Mouse (Mus musculus): ENCODE data around the gene Ly6g6e. TPM values are rescaled to one million over a fixed set of nuclear protein-coding genes. Genes with fewer than 3 reads are reported as not detected.
A peak's percentile ranks its signal among the peaks of the same experiment; 100 is the strongest.

The Ly6g6e gene
- 0.08 and 0.32 TPM in 2 replicates for polyA plus RNA-seq (2012; rRNA removed)
- not detected in 2 replicates for polyA plus RNA-seq (2014; fragmentation: Nextera tagmentation; extraction: Ambion mirVana)

GRCm38 (mm10) chr17:35076507-35077176 is at the start of gene Ly6g6e:
TSS of gene Ly6g6e (plus strand) at chr17:35076902.
- H3K27me3 ChIP-seq (ENCODE audit: control insufficient read depth, insufficient read depth, low read length): no peaks in the 10 kb centered on the region
- H3K4me1 ChIP-seq (replicated peaks; ENCODE audit: control insufficient read depth in 2 of 2, insufficient read depth in 2 of 2, low read length in 1 of 2): peaks cover 12 to 24% of the 10 kb centered on the region in 2 experiments
- no peak within 1 kb of the TSS for H3K4me2 ChIP-seq (ENCODE audit: low read depth)
- no peak within 1 kb of the TSS for H3K4me3 ChIP-seq (ENCODE audit: insufficient read depth in 1 of 2, low read depth in 2 of 2, low read length in 2 of 2)
- no peak within 1 kb of the TSS for H3K27ac ChIP-seq
- ATAC-seq (ENCODE audit: insufficient read depth) (no peak), DNase-seq (ENCODE audit: low read depth in 3 of 3, low spot score in 3 of 3) (no peak)
- H3K9me3 ChIP-seq (ENCODE audit: control insufficient read depth, low read length): no peaks in the 10 kb centered on the region
- H3K36me3 ChIP-seq (replicated peaks; ENCODE audit: control insufficient read depth, insufficient read depth, low read depth): no peaks in the 10 kb centered on the region
- no peak within 1 kb of the TSS for H3K9ac ChIP-seq (replicated peaks)
- TF ChIP-seq CTCF (IDR thresholded peaks at IDR 0.05; ENCODE audit: low read depth) (no peak), EP300 (IDR thresholded peaks at IDR 0.05; ENCODE audit: low read depth) (no peak)
- WGBS (ENCODE audit: insufficient replicate concordance): 46% methylated on average over 10 of the region's 10 CpGs

- no peaks in the 10 kb centered on the region for H3K36me3 ChIP-seq (replicated peaks; ENCODE audit: control insufficient read depth, insufficient read depth, low read depth)
- H3K4me2 ChIP-seq (ENCODE audit: low read depth): no peak within 1 kb of the TSS
- no peak for TF ChIP-seq EP300 (IDR thresholded peaks at IDR 0.05; ENCODE audit: low read depth)
- TF ChIP-seq CTCF (IDR thresholded peaks at IDR 0.05; ENCODE audit: low read depth): no peak
- H3K4me1 ChIP-seq (replicated peaks; ENCODE audit: control insufficient read depth in 2 of 2, insufficient read depth in 2 of 2, low read length in 1 of 2): peaks cover 11 to 31% of the 10 kb centered on the region in 2 experiments
- no peak within 1 kb of the TSS for H3K4me3 ChIP-seq (ENCODE audit: insufficient read depth in 1 of 2, low read depth in 2 of 2, low read length in 2 of 2)
- 46% methylated on average over 13 of the region's 13 CpGs for WGBS (ENCODE audit: insufficient replicate concordance)
- H3K9ac ChIP-seq (replicated peaks): no peak within 1 kb of the TSS
- H3K27me3 ChIP-seq (ENCODE audit: control insufficient read depth, insufficient read depth, low read length): no peaks in the 10 kb centered on the region
- DNase-seq (ENCODE audit: low read depth in 3 of 3, low spot score in 3 of 3): no peak
- no peak within 1 kb of the TSS for H3K27ac ChIP-seq
- no peaks in the 10 kb centered on the region for H3K9me3 ChIP-seq (ENCODE audit: control insufficient read depth, low read length)
- ATAC-seq (ENCODE audit: insufficient read depth): 0 out of 2 replicates have a peak, but pooled peaks have one; percentile 36
Measured at GRCm38 (mm10) chr17:35027277-35028068, 49.2 kb upstream of the Ly6g6e start, which contains the start of gene Sapcd1. TSS of gene Sapcd1 (minus strand) at chr17:35028016.

DNA sequence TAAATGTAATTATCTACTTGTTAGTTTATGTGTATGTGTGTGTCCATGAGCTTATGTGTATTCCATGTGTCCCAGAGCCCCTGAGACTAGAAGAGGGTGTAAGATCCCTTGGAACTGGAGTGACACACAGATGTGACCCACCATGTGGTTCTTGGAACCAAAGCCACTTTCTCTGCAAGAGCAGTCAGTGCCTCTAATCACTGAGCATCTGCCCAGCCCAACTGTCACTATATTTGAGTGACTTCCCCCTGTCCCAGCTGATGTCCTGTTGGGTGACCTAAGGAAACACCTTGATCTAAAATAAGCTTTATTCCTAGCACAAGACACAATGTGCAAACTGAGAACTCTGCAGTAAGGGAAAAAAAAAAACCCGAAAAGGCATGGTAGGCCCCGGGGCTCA is 48.4 kb upstream of the Ly6g6e start:
- H3K4me1 ChIP-seq (replicated peaks; ENCODE audit: control insufficient read depth in 2 of 2, insufficient read depth in 2 of 2, low read length in 1 of 2): peaks cover 6 to 22% of the 10 kb centered on the region in 2 experiments
- no peaks in the 10 kb centered on the region for H3K9me3 ChIP-seq (ENCODE audit: control insufficient read depth, low read length)
- no peaks in the 10 kb centered on the region for H3K27me3 ChIP-seq (ENCODE audit: control insufficient read depth, insufficient read depth, low read length)
- H3K27ac ChIP-seq: no peak overlapping the region
- no peak for TF ChIP-seq CTCF (IDR thresholded peaks at IDR 0.05; ENCODE audit: low read depth)
- TF ChIP-seq EP300 (IDR thresholded peaks at IDR 0.05; ENCODE audit: low read depth): no peak
- WGBS (ENCODE audit: insufficient replicate concordance): 45% methylated on average over 2 of the region's 2 CpGs
- no peak overlapping the region for H3K4me3 ChIP-seq (ENCODE audit: insufficient read depth in 1 of 2, low read depth in 2 of 2, low read length in 2 of 2)
- no peak overlapping the region for H3K4me2 ChIP-seq (ENCODE audit: low read depth)
- H3K36me3 ChIP-seq (replicated peaks; ENCODE audit: control insufficient read depth, insufficient read depth, low read depth): no peaks in the 10 kb centered on the region
- DNase-seq (ENCODE audit: low read depth in 3 of 3, low spot score in 3 of 3) (no peak), ATAC-seq (ENCODE audit: insufficient read depth) (no peak)
- H3K9ac ChIP-seq (replicated peaks): no peak overlapping the region

DNA sequence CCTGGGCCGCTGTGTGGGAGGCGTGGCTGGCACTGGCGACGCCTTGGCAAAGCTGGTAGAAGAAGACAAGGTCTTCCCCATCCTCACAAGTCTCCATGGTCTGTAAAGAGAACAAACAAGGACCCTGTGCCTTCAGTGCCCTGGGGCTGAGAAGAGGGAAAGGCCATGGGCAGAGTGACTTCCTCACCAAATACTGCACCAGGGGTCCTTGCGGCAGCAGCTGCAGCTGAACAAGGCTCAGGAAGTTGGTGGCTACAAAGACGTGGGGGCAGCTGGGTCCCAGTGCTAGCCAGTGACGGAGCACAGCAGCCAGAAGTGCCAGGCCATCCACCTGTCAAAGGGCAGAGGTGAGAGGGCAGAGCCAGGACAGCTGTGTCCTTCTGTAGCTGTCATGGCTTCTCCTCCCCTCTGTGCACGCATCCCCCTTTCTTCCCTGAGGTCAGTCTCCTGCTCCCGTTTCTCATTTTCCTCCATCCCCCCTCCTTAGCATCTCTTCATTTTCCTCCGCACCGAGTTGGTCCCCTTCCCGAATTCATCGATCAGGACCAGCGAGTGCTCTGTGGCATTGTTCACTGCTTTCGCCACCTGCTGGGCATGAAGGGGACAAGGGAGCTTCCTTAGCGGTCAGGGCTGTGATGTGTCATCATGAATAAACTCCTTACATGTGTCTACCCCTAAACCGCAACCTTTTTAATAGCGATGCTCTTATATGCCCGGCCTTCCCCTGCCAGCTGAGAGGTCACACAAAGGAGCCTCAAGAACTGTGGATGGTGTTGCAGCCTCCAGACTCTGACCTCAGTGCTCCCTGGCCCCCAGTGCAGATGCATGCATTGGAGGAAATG is 46.8 kb upstream of the Ly6g6e start:
- H3K4me3 ChIP-seq (ENCODE audit: insufficient read depth in 1 of 2, low read depth in 2 of 2, low read length in 2 of 2): no peak overlapping the region
- TF ChIP-seq CTCF (IDR thresholded peaks at IDR 0.05; ENCODE audit: low read depth) (peak; percentile 80), EP300 (IDR thresholded peaks at IDR 0.05; ENCODE audit: low read depth) (no peak)
- no peaks in the 10 kb centered on the region for H3K9me3 ChIP-seq (ENCODE audit: control insufficient read depth, low read length)
- H3K4me1 ChIP-seq (replicated peaks; ENCODE audit: control insufficient read depth in 2 of 2, insufficient read depth in 2 of 2, low read length in 1 of 2): peaks cover 6 to 17% of the 10 kb centered on the region in 2 experiments
- H3K4me2 ChIP-seq (ENCODE audit: low read depth): no peak overlapping the region
- H3K9ac ChIP-seq (replicated peaks): no peak overlapping the region
- H3K36me3 ChIP-seq (replicated peaks; ENCODE audit: control insufficient read depth, insufficient read depth, low read depth): no peaks in the 10 kb centered on the region
- ATAC-seq (ENCODE audit: insufficient read depth): no peak
- WGBS (ENCODE audit: insufficient replicate concordance): 32% methylated on average over 19 of the region's 19 CpGs
- H3K27me3 ChIP-seq (ENCODE audit: control insufficient read depth, insufficient read depth, low read length): no peaks in the 10 kb centered on the region
- no peak for DNase-seq (ENCODE audit: low read depth in 3 of 3, low spot score in 3 of 3)
- H3K27ac ChIP-seq: no peak overlapping the region

All from liver, embryonic 14.5 days (tissue).